Comparison of ENCODE assay signal across 8 mouse cellular contexts in genomic region chr13:41016797-41017405, GRCm38 (mm10). TPM values are rescaled to one million over a fixed set of nuclear protein-coding genes. Genes with fewer than 3 reads are reported as not detected.
DNase-seq lines count a peak whose midpoint lies in the region; ATAC-seq and TF ChIP-seq lines count a peak whose summit lies in the region.

No protein-coding gene starts in this region.

- peak overlapping the region; percentile 46 for H3K9ac ChIP-seq in forebrain, postnatal 0 days
- peak overlapping the region; percentile 76 for H3K9ac ChIP-seq in limb, embryonic 11.5 days (ENCODE audit: low read length)
- H3K9ac ChIP-seq in neural tube, embryonic 13.5 days = peak overlapping the region; percentile 73

- ATAC-seq in forebrain, postnatal 0 days = no peak
- ATAC-seq in limb, embryonic 11.5 days (ENCODE audit: insufficient number of reproducible peaks, low FRiP score, low TSS enrichment, low read depth) = no peak
- peak; percentile 23 for ATAC-seq in neural tube, embryonic 13.5 days (ENCODE audit: low read depth)

- peaks cover 25% of the 10 kb centered on the region for H3K36me3 ChIP-seq in forebrain, postnatal 0 days (ENCODE audit: insufficient read depth)
- H3K36me3 ChIP-seq in limb, embryonic 11.5 days (ENCODE audit: control insufficient read depth, insufficient read depth, low read length) = peaks cover 17% of the 10 kb centered on the region
- H3K36me3 ChIP-seq in neural tube, embryonic 13.5 days = peaks cover 67% of the 10 kb centered on the region

- 36% methylated on average over 12 of the region's 12 CpGs for WGBS in forebrain, postnatal 0 days
- WGBS in limb, embryonic 11.5 days = 52% methylated on average over 12 of the region's 12 CpGs
- WGBS in neural tube, embryonic 13.5 days = 39% methylated on average over 12 of the region's 12 CpGs

- H3K27ac ChIP-seq in forebrain, postnatal 0 days (ENCODE audit: low read depth, low read length) = 0 out of 2 replicates have a peak overlapping the region, but pooled peaks have one; percentile 77
- H3K27ac ChIP-seq in limb, embryonic 11.5 days (replicated peaks; ENCODE audit: low read depth, low read length) = peak overlapping the region; percentile 62
- H3K27ac ChIP-seq in neural tube, embryonic 13.5 days (replicated peaks) = peak overlapping the region; percentile 85

- H3K4me1 ChIP-seq in forebrain, postnatal 0 days (ENCODE audit: insufficient read depth) = peaks cover 9% of the 10 kb centered on the region
- peaks cover 5% of the 10 kb centered on the region for H3K4me1 ChIP-seq in limb, embryonic 11.5 days (ENCODE audit: control insufficient read depth, insufficient read depth, low read length)
- peaks cover 25% of the 10 kb centered on the region for H3K4me1 ChIP-seq in neural tube, embryonic 13.5 days (replicated peaks)

- peak overlapping the region; percentile 60 for H3K4me3 ChIP-seq in forebrain, postnatal 0 days (ENCODE audit: low read depth, low read length)
- H3K4me3 ChIP-seq in limb, embryonic 11.5 days (ENCODE audit: low read depth, low read length) = peak overlapping the region; percentile 69
- peak overlapping the region; percentile 57 for H3K4me3 ChIP-seq in neural tube, embryonic 13.5 days

- no peaks in the 10 kb centered on the region for H3K27me3 ChIP-seq in forebrain, postnatal 0 days (ENCODE audit: insufficient read depth, low read length)
- H3K27me3 ChIP-seq in limb, embryonic 11.5 days (ENCODE audit: control insufficient read depth, insufficient read depth, low read length) = no peaks in the 10 kb centered on the region
- no peaks in the 10 kb centered on the region for H3K27me3 ChIP-seq in neural tube, embryonic 13.5 days

- no peak for TF ChIP-seq CTCF in forebrain, postnatal 0 days (IDR thresholded peaks at IDR 0.05; ENCODE audit: low read depth)

- no peaks in the 10 kb centered on the region for H3K9me3 ChIP-seq in forebrain, postnatal 0 days (ENCODE audit: low read length)
- H3K9me3 ChIP-seq in limb, embryonic 11.5 days (ENCODE audit: control insufficient read depth, low read length) = no peaks in the 10 kb centered on the region
- H3K9me3 ChIP-seq in neural tube, embryonic 13.5 days = no peaks in the 10 kb centered on the region

- H3K4me2 ChIP-seq in forebrain, postnatal 0 days (ENCODE audit: low read depth) = peak overlapping the region; percentile 65
- peak overlapping the region; percentile 66 for H3K4me2 ChIP-seq in limb, embryonic 11.5 days (ENCODE audit: low read depth, severe bottlenecking)
- peak overlapping the region; percentile 70 for H3K4me2 ChIP-seq in neural tube, embryonic 13.5 days

- peak; percentile 92 for DNase-seq in heart, adult 11 months
- DNase-seq in heart, adult 18-20 months = no peak
- peak; percentile 43 for DNase-seq in Muller cell, postnatal 12 days (ENCODE audit: inconsistent ontology term)
- peak; percentile 4 for DNase-seq in forebrain, postnatal 0 days
- DNase-seq in limb, embryonic 11.5 days (ENCODE audit: low spot score) = no peak
- DNase-seq in layer of hippocampus, adult 18-20 months (ENCODE audit: low spot score in 2 of 2) = no peak
- DNase-seq in ovary, postnatal 36 days (ENCODE audit: low spot score) = no peak

RNA-seq across cellular contexts. Expression of gene Tmem14c, which starts 0.8 kb away (rescaled TPM):
- total RNA-seq in heart, adult 18-20 months (2021) = 100 to 1,000 TPM; 180 to 185 TPM
- 43.2 and 53.2 TPM in 2 replicates for total RNA-seq in forebrain, postnatal 0 days (2014; rRNA removed)
- 121 and 127 TPM in 2 replicates for polyA plus RNA-seq in forebrain, postnatal 0 days (2015; fragmentation: Nextera tagmentation; extraction: Ambion mirVana)
- 199 and 211 TPM in 2 replicates for polyA plus RNA-seq in limb, embryonic 11.5 days (2014; fragmentation: Nextera tagmentation; extraction: Ambion mirVana)
- 147 TPM in 2 replicates for polyA plus RNA-seq in neural tube, embryonic 13.5 days (2015; fragmentation: Nextera tagmentation; extraction: Ambion mirVana)
- 10 to 100 TPM; 52.2 to 56.1 TPM for total RNA-seq in layer of hippocampus, adult 18-20 months (2021)

RNA-seq across cellular contexts. Expression of gene Pak1ip1, which starts 16.1 kb away (rescaled TPM):
- 10 to 100 TPM; 25.7 to 26.5 TPM for total RNA-seq in heart, adult 18-20 months (2021)
- total RNA-seq in forebrain, postnatal 0 days (2014; rRNA removed) = 42.9 and 45.9 TPM in 2 replicates
- polyA plus RNA-seq in forebrain, postnatal 0 days (2015; fragmentation: Nextera tagmentation; extraction: Ambion mirVana) = 49.4 and 52.5 TPM in 2 replicates
- polyA plus RNA-seq in limb, embryonic 11.5 days (2014; fragmentation: Nextera tagmentation; extraction: Ambion mirVana) = 65.1 and 66.2 TPM in 2 replicates
- polyA plus RNA-seq in neural tube, embryonic 13.5 days (2015; fragmentation: Nextera tagmentation; extraction: Ambion mirVana) = 56.8 and 64.7 TPM in 2 replicates
- total RNA-seq in layer of hippocampus, adult 18-20 months (2021) = 10 to 100 TPM; 40.6 to 41.1 TPM

Comparison
In these comparisons a context has a peak if more than half of its experiments do, and no peak if none do; other contexts are left out.
1. DNase-seq: peak in heart, adult 11 months (single experiment), Muller cell, postnatal 12 days (single experiment) and forebrain, postnatal 0 days (single experiment); none in heart, adult 18-20 months (0 of 2), limb, embryonic 11.5 days (single experiment), layer of hippocampus, adult 18-20 months (0 of 2) and ovary, postnatal 36 days (single experiment).
2. Peak in every context shown above with its lines, with median percentiles within 50 percentile points of each other: H3K27ac ChIP-seq, H3K4me2 ChIP-seq, H3K4me3 ChIP-seq and H3K9ac ChIP-seq.